Mouse (Mus musculus) C2C12 (cell line): ENCODE measurements around the gene Zp1.

Experiments used
- CEBPB ChIP-seq: IDR thresholded peaks from one replicate; pipeline ENCODE4 v1.6.1; 2011; ENCODE audit warnings: low read depth, mild to moderate bottlenecking, control low read depth, moderate library complexity
- CTCF ChIP-seq: IDR thresholded peaks from one replicate; pipeline ENCODE4 v1.5.1; 2011; ENCODE audit not compliant: control insufficient read depth, insufficient read depth, insufficient read length
- MAX ChIP-seq: IDR thresholded peaks from one replicate; pipeline ENCODE4 v1.6.1; 2011; ENCODE audit warnings: mild to moderate bottlenecking, control low read depth

- TF ChIP-seq CTCF (no peak), MAX (no peak), CEBPB (no peak)
These were observed 10.2 kb upstream of the Zp1 start for GRCm38 (mm10) chr19:10930641-10931040.
